Mouse (Mus musculus) MEL (cell line): ENCODE results near the gene Caly.

Experiments
- CTCF ChIP-seq, 3 experiments: IDR thresholded peaks in 2 of 3; conservative IDR thresholded peaks in 1 of 3; 2 replicates each; pipeline ENCODE4 v1.5.1; 2011 to 2012; ENCODE audit warnings: low read length in 3 of 3, low read depth in 2 of 3, mild to moderate bottlenecking in 2 of 3, improper control_type of control experiment in 1 of 3, inconsistent platforms in 1 of 3, mixed read lengths in 1 of 3, moderate library complexity in 1 of 3; ENCODE audit not compliant: control insufficient read depth in 1 of 3, insufficient read depth in 1 of 3, poor library complexity in 1 of 3, severe bottlenecking in 1 of 3
- HCFC1 ChIP-seq: IDR thresholded peaks from 2 replicates; pipeline ENCODE4 v1.6.1; 2012; ENCODE audit warnings: low read depth, mild to moderate bottlenecking, inconsistent platforms, low read length, improper control_type of control experiment, moderate library complexity
- MAX ChIP-seq: IDR thresholded peaks from 2 replicates; pipeline ENCODE4 v1.6.1; 2011; ENCODE audit warnings: low read length, improper control_type of control experiment
- ZC3H11A ChIP-seq: IDR thresholded peaks from 2 replicates; pipeline ENCODE4 v1.6.1; 2012; ENCODE audit warnings: low read depth, mild to moderate bottlenecking, inconsistent platforms, low read length, improper control_type of control experiment

GRCm38 (mm10) chr7:140047811-140048311 is 34.5 kb downstream of the Caly start:
- TF ChIP-seq HCFC1 = no peak
- TF ChIP-seq CTCF (IDR thresholded peaks at IDR 0.05 in 2 of 3, conservative IDR thresholded peaks at IDR 0.05 in 1 of 3; ENCODE audit: control insufficient read depth in 1 of 3, insufficient read depth in 1 of 3, low read depth in 2 of 3, low read length in 3 of 3, poor library complexity in 1 of 3, severe bottlenecking in 1 of 3) = no peak
- no peak for TF ChIP-seq ZC3H11A
- TF ChIP-seq MAX = no peak
